Mouse (Mus musculus): ENCODE measurements at regions not wholly inside any gene's neighbourhood (a gene's known extent, or its start where the extent isn't known, plus 50 kb on each side); places are given as distances from the start of the nearest gene placed in this dataset.

- H3K27ac ChIP-seq (ENCODE audit: insufficient read depth, low read length): no peak overlapping the region
- no peaks in the 10 kb centered on the region for H3K27me3 ChIP-seq (ENCODE audit: control insufficient read depth, insufficient read depth, low read length, poor library complexity, severe bottlenecking)
- H3K9ac ChIP-seq (ENCODE audit: low read depth, poor library complexity, severe bottlenecking): no peak overlapping the region
- H3K36me3 ChIP-seq (ENCODE audit: control insufficient read depth, insufficient read depth, low read length, poor library complexity, severe bottlenecking): no peaks in the 10 kb centered on the region
- H3K9me3 ChIP-seq (replicated peaks; ENCODE audit: control insufficient read depth, insufficient read depth, low read length, poor library complexity, severe bottlenecking): no peaks in the 10 kb centered on the region
- no peak overlapping the region for H3K4me3 ChIP-seq (ENCODE audit: low read depth, low read length)
- TF ChIP-seq EP300 (IDR thresholded peaks at IDR 0.05; ENCODE audit: insufficient read depth, low read depth, low read length) (no peak), CTCF (IDR thresholded peaks at IDR 0.05; ENCODE audit: low read depth, low read length) (no peak), POLR2A (IDR thresholded peaks at IDR 0.05; ENCODE audit: insufficient read depth, low read length) (no peak)
- H3K4me1 ChIP-seq (ENCODE audit: control insufficient read depth, insufficient read depth, low read length): no peaks in the 10 kb centered on the region
Observed at GRCm38 (mm10) chr5:28904500-28904899, 291.3 kb upstream of the Rnf32 start.

- H3K27ac ChIP-seq (ENCODE audit: insufficient read depth, low read length): no peak overlapping the region
- H3K36me3 ChIP-seq (ENCODE audit: control insufficient read depth, insufficient read depth, low read length, poor library complexity, severe bottlenecking): no peaks in the 10 kb centered on the region
- no peak overlapping the region for H3K9ac ChIP-seq (ENCODE audit: low read depth, poor library complexity, severe bottlenecking)
- H3K4me3 ChIP-seq (ENCODE audit: low read depth, low read length): no peak overlapping the region
- no peaks in the 10 kb centered on the region for H3K4me1 ChIP-seq (ENCODE audit: control insufficient read depth, insufficient read depth, low read length)
- no peaks in the 10 kb centered on the region for H3K27me3 ChIP-seq (ENCODE audit: control insufficient read depth, insufficient read depth, low read length, poor library complexity, severe bottlenecking)
- no peaks in the 10 kb centered on the region for H3K9me3 ChIP-seq (replicated peaks; ENCODE audit: control insufficient read depth, insufficient read depth, low read length, poor library complexity, severe bottlenecking)
- TF ChIP-seq EP300 (IDR thresholded peaks at IDR 0.05; ENCODE audit: insufficient read depth, low read depth, low read length) (no peak), CTCF (IDR thresholded peaks at IDR 0.05; ENCODE audit: low read depth, low read length) (no peak)
Observed at GRCm38 (mm10) chr5:28903805-28904320, 291.9 kb upstream of the Rnf32 start.

GRCm38 (mm10) chr5:28892703-28893249 lies 303.0 kb upstream of the Rnf32 start:
- no peak overlapping the region for H3K9ac ChIP-seq (ENCODE audit: low read depth, poor library complexity, severe bottlenecking)
- no peaks in the 10 kb centered on the region for H3K4me1 ChIP-seq (ENCODE audit: control insufficient read depth, insufficient read depth, low read length)
- TF ChIP-seq POLR2A (IDR thresholded peaks at IDR 0.05; ENCODE audit: insufficient read depth, low read length) (no peak), CTCF (IDR thresholded peaks at IDR 0.05; ENCODE audit: low read depth, low read length) (no peak), EP300 (IDR thresholded peaks at IDR 0.05; ENCODE audit: insufficient read depth, low read depth, low read length) (no peak)
- H3K9me3 ChIP-seq (replicated peaks; ENCODE audit: control insufficient read depth, insufficient read depth, low read length, poor library complexity, severe bottlenecking): no peaks in the 10 kb centered on the region
- H3K27me3 ChIP-seq (ENCODE audit: control insufficient read depth, insufficient read depth, low read length, poor library complexity, severe bottlenecking): no peaks in the 10 kb centered on the region
- H3K27ac ChIP-seq (ENCODE audit: insufficient read depth, low read length): no peak overlapping the region
- no peak overlapping the region for H3K4me3 ChIP-seq (ENCODE audit: low read depth, low read length)
- H3K36me3 ChIP-seq (ENCODE audit: control insufficient read depth, insufficient read depth, low read length, poor library complexity, severe bottlenecking): no peaks in the 10 kb centered on the region

- Histone ChIP-seq H3K27ac (ENCODE audit: insufficient read depth, low read length) (no peak overlapping the region), H3K27me3 (ENCODE audit: control insufficient read depth, insufficient read depth, low read length, poor library complexity, severe bottlenecking) (no peaks in the 10 kb centered on the region), H3K9me3 (replicated peaks; ENCODE audit: control insufficient read depth, insufficient read depth, low read length, poor library complexity, severe bottlenecking) (no peaks in the 10 kb centered on the region), H3K4me1 (ENCODE audit: control insufficient read depth, insufficient read depth, low read length) (no peaks in the 10 kb centered on the region), H3K9ac (ENCODE audit: low read depth, poor library complexity, severe bottlenecking) (no peak overlapping the region), H3K36me3 (ENCODE audit: control insufficient read depth, insufficient read depth, low read length, poor library complexity, severe bottlenecking) (no peaks in the 10 kb centered on the region), H3K4me3 (ENCODE audit: low read depth, low read length) (no peak overlapping the region)
- TF ChIP-seq CTCF (IDR thresholded peaks at IDR 0.05; ENCODE audit: low read depth, low read length) (no peak), POLR2A (IDR thresholded peaks at IDR 0.05; ENCODE audit: insufficient read depth, low read length) (no peak), EP300 (IDR thresholded peaks at IDR 0.05; ENCODE audit: insufficient read depth, low read depth, low read length) (no peak)
Observed at GRCm38 (mm10) chr5:28891988-28892387, 303.8 kb upstream of the Rnf32 start.

- TF ChIP-seq EP300 (IDR thresholded peaks at IDR 0.05; ENCODE audit: insufficient read depth, low read depth, low read length) (no peak), CTCF (IDR thresholded peaks at IDR 0.05; ENCODE audit: low read depth, low read length) (no peak), POLR2A (IDR thresholded peaks at IDR 0.05; ENCODE audit: insufficient read depth, low read length) (no peak)
- no peaks in the 10 kb centered on the region for H3K36me3 ChIP-seq (ENCODE audit: control insufficient read depth, insufficient read depth, low read length, poor library complexity, severe bottlenecking)
- no peaks in the 10 kb centered on the region for H3K27me3 ChIP-seq (ENCODE audit: control insufficient read depth, insufficient read depth, low read length, poor library complexity, severe bottlenecking)
Observed at GRCm38 (mm10) chr5:28884746-28885365, 310.9 kb upstream of the Rnf32 start.

GRCm38 (mm10) chr5:28876199-28876598 lies 319.6 kb upstream of the Rnf32 start:
- Histone ChIP-seq H3K36me3 (ENCODE audit: control insufficient read depth, insufficient read depth, low read length, poor library complexity, severe bottlenecking) (no peaks in the 10 kb centered on the region), H3K27me3 (ENCODE audit: control insufficient read depth, insufficient read depth, low read length, poor library complexity, severe bottlenecking) (peaks cover 2% of the 10 kb centered on the region; the same call in 1 of the 2 replicates), H3K27ac (ENCODE audit: insufficient read depth, low read length) (no peak overlapping the region), H3K4me1 (ENCODE audit: control insufficient read depth, insufficient read depth, low read length) (no peaks in the 10 kb centered on the region), H3K9me3 (replicated peaks; ENCODE audit: control insufficient read depth, insufficient read depth, low read length, poor library complexity, severe bottlenecking) (no peaks in the 10 kb centered on the region), H3K9ac (ENCODE audit: low read depth, poor library complexity, severe bottlenecking) (no peak overlapping the region), H3K4me3 (ENCODE audit: low read depth, low read length) (no peak overlapping the region)
- no peak for TF ChIP-seq CTCF (IDR thresholded peaks at IDR 0.05; ENCODE audit: low read depth, low read length)
- TF ChIP-seq EP300 (IDR thresholded peaks at IDR 0.05; ENCODE audit: insufficient read depth, low read depth, low read length): no peak
- TF ChIP-seq POLR2A (IDR thresholded peaks at IDR 0.05; ENCODE audit: insufficient read depth, low read length): no peak

More at GRCm38 (mm10) chr5:28884746-28885365, 310.9 kb upstream of the Rnf32 start:
- Histone ChIP-seq H3K27ac (ENCODE audit: insufficient read depth, low read length) (no peak overlapping the region), H3K9ac (ENCODE audit: low read depth, poor library complexity, severe bottlenecking) (no peak overlapping the region), H3K4me1 (ENCODE audit: control insufficient read depth, insufficient read depth, low read length) (no peaks in the 10 kb centered on the region), H3K4me3 (ENCODE audit: low read depth, low read length) (no peak overlapping the region), H3K9me3 (replicated peaks; ENCODE audit: control insufficient read depth, insufficient read depth, low read length, poor library complexity, severe bottlenecking) (no peaks in the 10 kb centered on the region)

Measured in ES-Bruce4 (cell line).